Mouse (Mus musculus) hindbrain, embryonic 16.5 days (tissue): ENCODE measurements at regions not wholly inside any gene's neighbourhood (a gene's known extent, or its start where the extent isn't known, plus 50 kb on each side); places are given as distances from the start of the nearest gene placed in this dataset.

Experiments
- ATAC-seq: fragments of 200-750 bp; cut with Nextera tagmentation; 2 replicates; pipeline ENCODE4 v1.8.0; 2017; ENCODE audit warnings: moderate TSS enrichment, moderate library complexity
- H3K27ac ChIP-seq: fragments of 300-500 bp; sonication (generic); 2 replicates; pipeline ENCODE4 v1.5.1; 2014; ENCODE audit warnings: low read depth, mild to moderate bottlenecking, control low read depth, low read length, moderate library complexity
- H3K27me3 ChIP-seq: fragments of 300-500 bp; sonication (generic); replicated peaks from 2 replicates; pipeline ENCODE4 v1.6.1; 2014; ENCODE audit warnings: low read length; ENCODE audit not compliant: control insufficient read depth, insufficient read depth
- H3K36me3 ChIP-seq: fragments of 300-500 bp; sonication (generic); 2 replicates; pipeline ENCODE4 v1.6.1; 2014; ENCODE audit warnings: mild to moderate bottlenecking, low read length, moderate library complexity, mixed read lengths; ENCODE audit not compliant: control insufficient read depth, insufficient read depth
- H3K4me1 ChIP-seq: fragments of 300-500 bp; sonication (generic); 2 replicates; pipeline ENCODE4 v1.6.1; 2014; ENCODE audit warnings: low read depth, low read length; ENCODE audit not compliant: control insufficient read depth, insufficient read depth
- H3K4me2 ChIP-seq: fragments of 300-500 bp; sonication (generic); 2 replicates; pipeline ENCODE4 v1.6.1; 2014; ENCODE audit warnings: mild to moderate bottlenecking, low read length, control low read depth, moderate library complexity
- H3K4me3 ChIP-seq: fragments of 300-500 bp; sonication (generic); 2 replicates; pipeline ENCODE4 v1.5.1; 2014; ENCODE audit warnings: mild to moderate bottlenecking, low read length, control low read depth, moderate library complexity
- H3K9ac ChIP-seq: fragments of 300-500 bp; sonication (generic); 2 replicates; pipeline ENCODE4 v1.6.1; 2014; ENCODE audit warnings: low read depth, mild to moderate bottlenecking, control low read depth, low read length, moderate library complexity
- H3K9me3 ChIP-seq: fragments of 300-500 bp; sonication (generic); 2 replicates; pipeline ENCODE4 v1.6.1; 2014; ENCODE audit warnings: mild to moderate bottlenecking, low read length, moderate library complexity; ENCODE audit not compliant: control insufficient read depth
- WGBS: fragments of 180-500 bp; shearing (Covaris S2); extraction: QIAGEN DNeasy Blood & Tissue Kit; methylation state at CpG from one replicate; pipeline ENCODE4 v1.1.7; 2014; 5-methylcytosine and 5-hydroxymethylcytosine counted together

GRCm38 (mm10) chr13:79886361-79886760 lies 996.8 kb upstream of the Arrdc3 start:
- whole genome bisulfite sequencing, result 91% methylated on average over 1 of the region's 1 CpGs
- no peak for ATAC-seq

More at GRCm38 (mm10) chr13:79886361-79886760, 996.8 kb upstream of the Arrdc3 start:
- Histone ChIP-seq H3K9ac (no peak overlapping the region), H3K4me2 (no peak overlapping the region), H3K4me1 (no peaks in the 10 kb centered on the region), H3K9me3 (no peaks in the 10 kb centered on the region), H3K4me3 (no peak overlapping the region), H3K27me3 (no peaks in the 10 kb centered on the region), H3K36me3 (no peaks in the 10 kb centered on the region), H3K27ac (no peak overlapping the region)
